Mouse (Mus musculus) spleen, postnatal 0 days (tissue): Measurements from ENCODE around the gene Gm12216. TPM values are rescaled to one million over a fixed set of nuclear protein-coding genes. Genes with fewer than 3 reads are reported as not detected.

Experiments
- polyA plus RNA-seq: library from polyadenylated mRNA; unstranded; fragments of >200 nt; fragmentation: Nextera tagmentation; extraction: Ambion mirVana; gene quantifications from 2 replicates; pipeline ENCODE4 v1.2.1, GENCODE M21; 2015

Gm12216 gene
- polyA plus RNA-seq = 3.7 and 3.9 TPM in 2 replicates

GRCm38 (mm10) chr11:53858761-53859580 is at the start of gene Gm12216:
Gene Gm12216, minus strand, starts transcription at chr11:53859256.

DNA sequence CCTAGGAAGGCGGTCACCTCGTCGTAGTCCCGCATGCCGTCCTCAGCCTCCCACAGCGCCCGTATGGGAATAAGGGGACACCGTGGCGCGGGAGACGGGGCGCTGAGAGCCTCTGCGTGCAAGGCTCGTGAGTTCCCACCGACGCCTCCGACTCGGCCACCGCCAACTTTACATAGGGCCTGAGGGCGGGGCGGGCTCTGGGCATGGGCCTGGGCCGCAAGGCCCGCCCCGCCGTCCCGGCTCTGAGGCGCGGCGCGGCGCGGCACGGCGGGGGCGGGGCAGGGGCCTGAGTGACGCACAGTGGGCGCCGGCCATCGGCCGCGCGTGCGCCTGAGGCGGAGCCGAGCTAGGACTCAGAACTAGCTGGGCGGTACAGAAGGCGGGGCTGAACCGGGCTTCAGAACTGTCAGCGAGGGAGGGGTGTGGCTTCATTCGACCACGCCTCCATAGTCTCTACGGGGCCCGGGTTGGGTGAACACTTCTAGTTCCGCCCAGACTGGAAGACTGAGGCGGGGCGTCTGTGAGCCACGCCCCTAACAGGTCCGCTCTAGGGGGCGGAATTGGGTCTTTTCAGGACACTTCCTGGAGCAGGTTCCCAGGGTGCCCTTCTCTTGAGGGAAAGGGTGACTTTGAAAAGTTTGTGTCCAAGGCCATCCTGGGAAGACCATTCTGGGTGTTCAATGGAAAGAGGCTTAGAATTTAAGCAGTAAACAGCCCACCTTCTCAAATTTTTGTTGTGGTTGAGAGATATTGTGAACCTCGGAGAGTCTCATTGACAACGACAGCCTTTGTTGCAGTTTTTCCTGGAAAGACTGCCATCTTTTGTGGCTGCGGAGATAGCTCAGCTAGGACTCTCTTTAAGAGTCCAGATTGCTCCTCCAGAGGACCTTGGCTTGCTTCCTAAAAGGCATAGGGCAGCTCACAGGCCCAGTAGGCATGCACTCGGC is 32.7 kb upstream of the Gm12216 start, which contains the start of gene Slc22a5:
TSS of gene Slc22a5 (minus strand) at position 156 of the 947 bp plus-strand sequence.

GRCm38 (mm10) chr11:53773087-53773486 is 86.0 kb downstream of the Gm12216 start, which contains the start of gene Gm17334:
Gene Gm17334, minus strand, starts transcription at chr11:53773187.

DNA sequence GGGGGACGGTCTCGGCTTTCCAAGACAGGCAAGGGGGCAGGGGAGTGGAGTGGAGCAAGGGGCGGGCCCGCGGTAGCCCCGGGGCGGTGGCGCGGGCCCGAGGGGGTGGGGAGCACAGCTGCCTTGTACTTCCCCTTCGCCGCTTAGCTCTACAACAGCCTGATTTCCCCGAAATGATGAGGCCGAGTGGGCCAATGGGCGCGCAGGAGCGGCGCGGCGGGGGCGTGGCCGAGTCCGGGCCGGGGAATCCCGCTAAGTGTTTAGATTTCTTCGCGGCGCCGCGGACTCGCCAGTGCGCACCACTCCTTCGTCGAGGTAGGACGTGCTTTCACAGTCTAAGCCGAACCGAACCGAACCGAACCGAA is 89.3 kb downstream of the Gm12216 start, which contains the start of gene Irf1:
TSS of gene Irf1 (plus strand) at position 255 of the 365 bp plus-strand sequence.

Other genes starting within 250 kb of the Gm12216 start
- gene Il4, start 240.6 kb downstream of the Gm12216 start, polyA plus RNA-seq = 2.4 and 3.7 TPM in 2 replicates
- gene Il13, start 224.6 kb downstream of the Gm12216 start, polyA plus RNA-seq = not detected in 2 replicates
- gene Rad50, start 151.9 kb downstream of the Gm12216 start, polyA plus RNA-seq = 28.2 and 30.8 TPM in 2 replicates
- gene Il5, start 138.5 kb downstream of the Gm12216 start, polyA plus RNA-seq = not detected in 2 replicates
- 20.1 and 23.4 TPM in 2 replicates for gene Irf1, start 89.2 kb downstream of the Gm12216 start, polyA plus RNA-seq
- 0.63 and 0.76 TPM in 2 replicates for gene Gm17334, start 86.1 kb downstream of the Gm12216 start, polyA plus RNA-seq
- gene Slc22a5, start 32.4 kb upstream of the Gm12216 start, polyA plus RNA-seq = 3.8 and 5.1 TPM in 2 replicates
- gene Slc22a21, start 121.1 kb upstream of the Gm12216 start, polyA plus RNA-seq = 3.2 and 3.7 TPM in 2 replicates
- 34.4 and 39.1 TPM in 2 replicates for gene Slc22a4, start 168.8 kb upstream of the Gm12216 start, polyA plus RNA-seq
- 9.8 and 13.1 TPM in 2 replicates for gene Pdlim4, start 209.8 kb upstream of the Gm12216 start, polyA plus RNA-seq
- gene P4ha2, start 240.8 kb upstream of the Gm12216 start, polyA plus RNA-seq = 3.6 and 4.8 TPM in 2 replicates